Mouse (Mus musculus) megakaryocyte, embryonic 14.5 days (primary cell): Measurements from ENCODE around the gene Matk. TPM values are rescaled to one million over a fixed set of nuclear protein-coding genes. Genes with fewer than 3 reads are reported as not detected.
A peak's percentile ranks its signal among the peaks of the same experiment; 100 is the strongest.
"Not testable (repeated sequence)": the region's sequence is repeated elsewhere in the genome, so short reads cannot be mapped to it uniquely, and the experiment has no call there.

Experiments
- H3K27me3 ChIP-seq: replicated peaks from 2 replicates; pipeline ENCODE3; 2012; ENCODE audit warnings: inconsistent platforms
- H3K36me3 ChIP-seq: replicated peaks from 2 replicates; pipeline ENCODE3; 2012; ENCODE audit warnings: low read length, inconsistent platforms, mixed read lengths
- H3K4me1 ChIP-seq: 2 replicates; pipeline ENCODE4 v1.6.1; 2012; ENCODE audit warnings: inconsistent platforms
- H3K4me3 ChIP-seq: replicated peaks from 2 replicates; pipeline ENCODE3; 2012; ENCODE audit warnings: moderate library complexity, mild to moderate bottlenecking, inconsistent platforms
- H3K9me3 ChIP-seq: 2 replicates; pipeline ENCODE4 v1.6.1; 2012; ENCODE audit warnings: inconsistent platforms
- FLI1 ChIP-seq: IDR thresholded peaks from 2 replicates; pipeline ENCODE4 v1.6.1; 2012; ENCODE audit warnings: low read length, inconsistent platforms, mixed read lengths
- GATA1 ChIP-seq: IDR thresholded peaks from 3 replicates; pipeline ENCODE4 v1.6.1; 2012; ENCODE audit warnings: mixed read lengths, low read length, inconsistent platforms, borderline replicate concordance
- polyA plus RNA-seq: library from polyadenylated mRNA; stranded (reverse); fragments of >175 nt; gene quantifications from 2 replicates; pipeline ENCODE4 v1.2.3, GENCODE M21; 2012; ENCODE audit warnings: low replicate concordance; ENCODE audit not compliant: insufficient read depth

Gene Matk
- 6.2 and 21.4 TPM in 2 replicates for polyA plus RNA-seq

- no peak for TF ChIP-seq GATA1
- TF ChIP-seq FLI1, result no peak
- peaks cover 73% of the 10 kb centered on the region for H3K27me3 ChIP-seq
- H3K4me1 ChIP-seq, result peaks cover 88% of the 10 kb centered on the region
- H3K36me3 ChIP-seq, result peaks cover 13% of the 10 kb centered on the region
- no peaks in the 10 kb centered on the region for H3K9me3 ChIP-seq
- peak within 1 kb of the TSS; percentile 50 for H3K4me3 ChIP-seq
Measured at GRCm38 (mm10) chr10:81252424-81253419, at the start of gene Matk. Matk (plus strand) TSS chr10:81252935.

- Histone ChIP-seq H3K4me3 (no peak overlapping the region), H3K36me3 (no peaks in the 10 kb centered on the region), H3K27me3 (peaks cover 72% of the 10 kb centered on the region), H3K9me3 (no peaks in the 10 kb centered on the region), H3K4me1 (peaks cover 40% of the 10 kb centered on the region)
- TF ChIP-seq FLI1 (no peak), GATA1 (no peak)
Measured at GRCm38 (mm10) chr10:81202978-81203720, 49.6 kb upstream of the Matk start.

- peaks cover 73% of the 10 kb centered on the region for H3K27me3 ChIP-seq
- TF ChIP-seq FLI1, result no peak
- TF ChIP-seq GATA1, result no peak
Measured at GRCm38 (mm10) chr10:81204137-81204536, 48.6 kb upstream of the Matk start.

GRCm38 (mm10) chr10:81210154-81210553 is 42.6 kb upstream of the Matk start:
- TF ChIP-seq GATA1 (no peak), FLI1 (no peak)
- H3K4me3 ChIP-seq, result peak overlapping the region; percentile 48
- peaks cover 11% of the 10 kb centered on the region for H3K4me1 ChIP-seq
- H3K36me3 ChIP-seq, result no peaks in the 10 kb centered on the region
- peaks cover 27% of the 10 kb centered on the region for H3K9me3 ChIP-seq
- H3K27me3 ChIP-seq, result peaks cover 67% of the 10 kb centered on the region

More at GRCm38 (mm10) chr10:81204137-81204536, 48.6 kb upstream of the Matk start:
- Histone ChIP-seq H3K9me3 (no peaks in the 10 kb centered on the region), H3K36me3 (no peaks in the 10 kb centered on the region), H3K4me3 (no peak overlapping the region), H3K4me1 (peaks cover 40% of the 10 kb centered on the region)

- H3K4me1 ChIP-seq, result peaks cover 17% of the 10 kb centered on the region
- no peak overlapping the region for H3K4me3 ChIP-seq
- H3K27me3 ChIP-seq, result peaks cover 37% of the 10 kb centered on the region
- no peaks in the 10 kb centered on the region for H3K36me3 ChIP-seq
- TF ChIP-seq GATA1 (no peak), FLI1 (no peak)
- peaks cover 18% of the 10 kb centered on the region for H3K9me3 ChIP-seq
Measured at GRCm38 (mm10) chr10:81216260-81216659, 36.5 kb upstream of the Matk start.

GRCm38 (mm10) chr10:81216810-81217209 is 35.9 kb upstream of the Matk start:
- peaks cover 14% of the 10 kb centered on the region for H3K9me3 ChIP-seq
- H3K4me3 ChIP-seq, result no peak overlapping the region
- H3K4me1 ChIP-seq, result peaks cover 22% of the 10 kb centered on the region
- H3K36me3 ChIP-seq, result no peaks in the 10 kb centered on the region
- no peak for TF ChIP-seq GATA1
- H3K27me3 ChIP-seq, result peaks cover 33% of the 10 kb centered on the region

- not testable (repeated sequence) for H3K4me3 ChIP-seq, H3K36me3 ChIP-seq
- Histone ChIP-seq H3K9me3 (peaks cover 11% of the 10 kb centered on the region), H3K27me3 (peaks cover 33% of the 10 kb centered on the region), H3K4me1 (peaks cover 25% of the 10 kb centered on the region)
Measured at GRCm38 (mm10) chr10:81217267-81217666, 35.5 kb upstream of the Matk start.

GRCm38 (mm10) chr10:81217964-81218363 is 34.8 kb upstream of the Matk start:
- Histone ChIP-seq H3K4me3 (no peak overlapping the region), H3K27me3 (peaks cover 29% of the 10 kb centered on the region), H3K9me3 (peaks cover 4% of the 10 kb centered on the region), H3K4me1 (peaks cover 18% of the 10 kb centered on the region), H3K36me3 (no peaks in the 10 kb centered on the region)
- TF ChIP-seq GATA1 (no peak), FLI1 (no peak)

- Histone ChIP-seq H3K9me3 (no peaks in the 10 kb centered on the region), H3K4me1 (peaks cover 15% of the 10 kb centered on the region), H3K4me3 (no peak overlapping the region), H3K27me3 (peaks cover 20% of the 10 kb centered on the region), H3K36me3 (no peaks in the 10 kb centered on the region)
- no peak for TF ChIP-seq FLI1
- TF ChIP-seq GATA1, result no peak
Measured at GRCm38 (mm10) chr10:81221402-81222015, 31.2 kb upstream of the Matk start.

- H3K4me1 ChIP-seq, result peaks cover 10% of the 10 kb centered on the region
- H3K36me3 ChIP-seq, H3K9me3 ChIP-seq, H3K4me3 ChIP-seq: not testable (repeated sequence)
- peaks cover 26% of the 10 kb centered on the region for H3K27me3 ChIP-seq
Measured at GRCm38 (mm10) chr10:81223731-81224130, 29.0 kb upstream of the Matk start.
